Mouse (Mus musculus) CH12.LX (cell line): ENCODE measurements at regions not wholly inside any gene's neighbourhood (a gene's known extent, or its start where the extent isn't known, plus 50 kb on each side); places are given as distances from the start of the nearest gene placed in this dataset.

Source experiments
- DNase-seq: peaks from one replicate; pipeline ENCODE4 v3.0.0-alpha.2; 2013; ENCODE audit errors: extremely low read depth
- H3K27ac ChIP-seq: 2 replicates; pipeline ENCODE4 v1.5.1; 2012; ENCODE audit warnings: low read depth, mild to moderate bottlenecking, control low read depth, moderate library complexity; ENCODE audit not compliant: insufficient read depth
- H3K27me3 ChIP-seq: replicated peaks from 2 replicates; pipeline ENCODE3; 2012; ENCODE audit warnings: inconsistent platforms
- H3K36me3 ChIP-seq, 2 experiments: replicated peaks in 1 of 2; 2 replicates each; pipeline versions ENCODE3 to v1.6.1; 2012; ENCODE audit warnings: inconsistent platforms in 1 of 2, low read length in 1 of 2, mild to moderate bottlenecking in 1 of 2, mixed read lengths in 1 of 2, moderate library complexity in 1 of 2; ENCODE audit not compliant: control insufficient read depth in 1 of 2, insufficient read depth in 1 of 2
- H3K4me1 ChIP-seq, 2 experiments: 2 replicates each; pipeline ENCODE4 v1.6.1; 2012; ENCODE audit warnings: inconsistent platforms in 1 of 2, moderate library complexity in 1 of 2; ENCODE audit not compliant: insufficient read depth in 2 of 2, control insufficient read depth in 1 of 2
- H3K4me2 ChIP-seq: 2 replicates; pipeline ENCODE4 v1.6.1; 2012; ENCODE audit warnings: low read depth, mild to moderate bottlenecking, control low read depth; ENCODE audit not compliant: poor library complexity, insufficient read depth, severe bottlenecking
- H3K4me3 ChIP-seq, 3 experiments: fragments of 150-350 bp in 1 of 3; sonication (generic) in 1 of 3; replicated peaks in 1 of 3; 2 replicates each; pipeline versions ENCODE3 to v1.5.1; 2011 to 2012; ENCODE audit warnings: low read depth in 2 of 3, low read length in 2 of 3, mild to moderate bottlenecking in 2 of 3, moderate library complexity in 2 of 3, control low read depth in 1 of 3, improper control_type of control experiment in 1 of 3, inconsistent platforms in 1 of 3, mixed read lengths in 1 of 3; ENCODE audit not compliant: poor library complexity in 1 of 3
- H3K79me2 ChIP-seq: replicated peaks from 2 replicates; pipeline ENCODE4 v1.6.1; 2012; ENCODE audit warnings: mild to moderate bottlenecking, moderate library complexity; ENCODE audit not compliant: control insufficient read depth, poor library complexity, insufficient read depth, severe bottlenecking; ENCODE audit errors: extremely low read depth
- H3K9ac ChIP-seq: 2 replicates; pipeline ENCODE4 v1.6.1; 2012; ENCODE audit warnings: low read depth, mild to moderate bottlenecking, control low read depth, moderate library complexity; ENCODE audit not compliant: insufficient read depth
- H3K9me3 ChIP-seq: replicated peaks from 2 replicates; pipeline ENCODE3; 2012; ENCODE audit warnings: low read length, inconsistent platforms, mixed read lengths
- CTCF ChIP-seq, 2 experiments: IDR thresholded peaks in 1 of 2; conservative IDR thresholded peaks in 1 of 2; 2 replicates each; pipeline ENCODE4 v1.5.1; 2011 to 2012; ENCODE audit warnings: low read depth in 2 of 2, low read length in 2 of 2, improper control_type of control experiment in 1 of 2, inconsistent platforms in 1 of 2, mild to moderate bottlenecking in 1 of 2, moderate library complexity in 1 of 2
- E2F4 ChIP-seq: IDR thresholded peaks from 2 replicates; pipeline ENCODE4 v1.6.1; 2011; ENCODE audit warnings: low read depth, low read length, improper control_type of control experiment; ENCODE audit not compliant: insufficient replicate concordance
- ELF1 ChIP-seq: IDR thresholded peaks from 2 replicates; pipeline ENCODE4 v1.6.1; 2014; ENCODE audit warnings: low read depth, mild to moderate bottlenecking, inconsistent platforms, low read length, improper control_type of control experiment
- EP300 ChIP-seq: IDR thresholded peaks from 2 replicates; pipeline ENCODE4 v1.6.1; 2011; ENCODE audit warnings: low read length, improper control_type of control experiment
- ETS1 ChIP-seq: conservative IDR thresholded peaks from 2 replicates; pipeline ENCODE4 v1.6.1; 2012; ENCODE audit warnings: low read depth, mild to moderate bottlenecking, inconsistent platforms, low read length, improper control_type of control experiment, moderate library complexity
- GABPA ChIP-seq: IDR thresholded peaks from 2 replicates; pipeline ENCODE4 v1.6.1; 2012; ENCODE audit warnings: low read depth, low read length, improper control_type of control experiment, inconsistent platforms; ENCODE audit not compliant: insufficient replicate concordance
- IRF4 ChIP-seq: IDR thresholded peaks from 2 replicates; pipeline ENCODE4 v1.6.1; 2014; ENCODE audit warnings: low read depth, mild to moderate bottlenecking, inconsistent platforms, low read length, improper control_type of control experiment
- JUND ChIP-seq: conservative IDR thresholded peaks from 2 replicates; pipeline ENCODE4 v1.6.1; 2011; ENCODE audit warnings: low read depth, low read length, improper control_type of control experiment
- MAFK ChIP-seq: IDR thresholded peaks from 2 replicates; pipeline ENCODE4 v1.6.1; 2011; ENCODE audit warnings: low read length, improper control_type of control experiment; ENCODE audit not compliant: insufficient replicate concordance
- MAX ChIP-seq: IDR thresholded peaks from 2 replicates; pipeline ENCODE4 v1.6.1; 2011; ENCODE audit warnings: low read length, improper control_type of control experiment
- MEF2A ChIP-seq: IDR thresholded peaks from 2 replicates; pipeline ENCODE4 v1.6.1; 2014; ENCODE audit warnings: low read depth, mild to moderate bottlenecking, inconsistent platforms, low read length, improper control_type of control experiment, borderline replicate concordance
- MYC ChIP-seq: IDR thresholded peaks from 2 replicates; pipeline ENCODE4 v1.6.1; 2011; ENCODE audit warnings: low read depth, mild to moderate bottlenecking, improper control_type of control experiment, low read length
- PAX5 ChIP-seq: IDR thresholded peaks from 2 replicates; pipeline ENCODE4 v1.6.1; 2012; ENCODE audit warnings: low read length, inconsistent platforms, mixed read lengths
- POLR2AphosphoS2 ChIP-seq: IDR thresholded peaks from 2 replicates; pipeline ENCODE4 v1.6.1; 2011; ENCODE audit warnings: low read depth, low read length, improper control_type of control experiment
- RAD21 ChIP-seq: IDR thresholded peaks from 2 replicates; pipeline ENCODE4 v1.6.1; 2011; ENCODE audit warnings: low read depth, mild to moderate bottlenecking, low read length, improper control_type of control experiment, moderate library complexity
- SIN3A ChIP-seq: IDR thresholded peaks from 2 replicates; pipeline ENCODE4 v1.6.1; 2012; ENCODE audit warnings: low read length, improper control_type of control experiment, inconsistent platforms
- TCF12 ChIP-seq: IDR thresholded peaks from 2 replicates; pipeline ENCODE4 v1.6.1; 2014; ENCODE audit warnings: low read depth, mild to moderate bottlenecking, inconsistent platforms, low read length, improper control_type of control experiment
- USF2 ChIP-seq: conservative IDR thresholded peaks from 2 replicates; pipeline ENCODE4 v1.6.1; 2011; ENCODE audit warnings: low read depth, low read length, improper control_type of control experiment
- ZC3H11A ChIP-seq: IDR thresholded peaks from 2 replicates; pipeline ENCODE4 v1.6.1; 2012; ENCODE audit warnings: low read depth, mild to moderate bottlenecking, inconsistent platforms, low read length, improper control_type of control experiment
- ZKSCAN1 ChIP-seq: IDR thresholded peaks from 2 replicates; pipeline ENCODE4 v1.6.1; 2012; ENCODE audit warnings: low read depth, inconsistent platforms, low read length, improper control_type of control experiment, borderline replicate concordance
- dilution Hi-C: fragments of 300-500 bp; cut with MboI; formaldehyde crosslinking; loops from 2 replicates; pipeline ENCODE4 v1.14.3; 2020; ENCODE audit warnings: low sequenced_read_pairs; ENCODE audit not compliant: extremely low pct_unique_long_range_greater_than_20kb, extremely low pct_ligation_motif_present
- in situ Hi-C: fragments of 300-500 bp; cut with MboI; formaldehyde crosslinking; loops from 3 replicates; pipeline ENCODE4 v1.14.3; 2019; ENCODE audit warnings: low sequenced_read_pairs, low pct_ligation_motif_present, low pct_unique_long_range_greater_than_20kb, mixed read lengths

- Histone ChIP-seq H3K79me2 (no peaks in the 10 kb centered on the region), H3K36me3 (no peaks in the 10 kb centered on the region), H3K4me1 (no peaks in the 10 kb centered on the region), H3K27me3 (no peaks in the 10 kb centered on the region), H3K9me3 (peaks cover 37% of the 10 kb centered on the region), H3K9ac (no peak overlapping the region), H3K4me3 (no peak overlapping the region), H3K27ac (no peak overlapping the region), H3K4me2 (no peak overlapping the region)
- in situ Hi-C loops (no loop called here), dilution Hi-C loops (no loop called here)
- DNase-seq, result no peak
- no peak for TF ChIP-seq CTCF (conservative IDR thresholded peaks at IDR 0.05 in 1 of 2, IDR thresholded peaks at IDR 0.05 in 1 of 2; ENCODE audit: low read depth in 2 of 2, low read length in 2 of 2)
These were observed 715.1 kb downstream of the Pdcd6ip start for GRCm38 (mm10) chr9:112992937-112993336.

GRCm38 (mm10) chr9:112983353-112983752, 724.7 kb downstream of the Pdcd6ip start:
- H3K9ac ChIP-seq, result no peak overlapping the region
- dilution Hi-C loops, result no loop called here
- no peak overlapping the region for H3K4me2 ChIP-seq

GRCm38 (mm10) chr9:112951567-112951966, 715.8 kb upstream of the Arpp21 start:
- no peak for DNase-seq
- Histone ChIP-seq H3K4me2 (no peak overlapping the region), H3K9me3 (peaks cover 49% of the 10 kb centered on the region), H3K4me1 (no peaks in the 10 kb centered on the region), H3K79me2 (no peaks in the 10 kb centered on the region), H3K27me3 (no peaks in the 10 kb centered on the region), H3K36me3 (no peaks in the 10 kb centered on the region), H3K9ac (no peak overlapping the region)
- TF ChIP-seq ETS1 (no peak), JUND (no peak), MAX (no peak)
- TF ChIP-seq, all 38 proteins: peak for 0
- Histone ChIP-seq H3K27ac (no peak overlapping the region), H3K4me3 (no peak overlapping the region)
- dilution Hi-C loops, result no loop called here
- in situ Hi-C loops, result no loop called here

More at GRCm38 (mm10) chr9:112983353-112983752, 724.7 kb downstream of the Pdcd6ip start:
- H3K9me3 ChIP-seq, result peaks cover 19% of the 10 kb centered on the region
- TF ChIP-seq ETS1, result no peak
- TF ChIP-seq USF2, result no peak
- TF ChIP-seq ELF1, result no peak
- no peak for TF ChIP-seq RAD21
- TF ChIP-seq ZKSCAN1, result no peak
- no peak for TF ChIP-seq PAX5
- no peak for TF ChIP-seq SIN3A
- no peak for TF ChIP-seq EP300
- no peak for TF ChIP-seq MYC
- no peak for TF ChIP-seq CTCF (conservative IDR thresholded peaks at IDR 0.05 in 1 of 2, IDR thresholded peaks at IDR 0.05 in 1 of 2; ENCODE audit: low read depth in 2 of 2, low read length in 2 of 2)
- no peak for TF ChIP-seq TCF12
- no peak for TF ChIP-seq MAFK
- TF ChIP-seq JUND, result no peak
- no peak for TF ChIP-seq IRF4
- TF ChIP-seq GABPA, result no peak
- TF ChIP-seq MEF2A, result no peak
- TF ChIP-seq E2F4, result no peak
- no peak for TF ChIP-seq POLR2AphosphoS2
- TF ChIP-seq ZC3H11A, result no peak
- TF ChIP-seq, all 38 proteins: peak for 0
- DNase-seq, result no peak
- in situ Hi-C loops, result no loop called here
- Histone ChIP-seq H3K27me3 (no peaks in the 10 kb centered on the region), H3K79me2 (no peaks in the 10 kb centered on the region), H3K4me1 (no peaks in the 10 kb centered on the region), H3K36me3 (no peaks in the 10 kb centered on the region), H3K4me3 (no peak overlapping the region), H3K27ac (no peak overlapping the region)
